Mouse (Mus musculus): ENCODE measurements around the gene Rassf3.

Gene Rassf3

DNA sequence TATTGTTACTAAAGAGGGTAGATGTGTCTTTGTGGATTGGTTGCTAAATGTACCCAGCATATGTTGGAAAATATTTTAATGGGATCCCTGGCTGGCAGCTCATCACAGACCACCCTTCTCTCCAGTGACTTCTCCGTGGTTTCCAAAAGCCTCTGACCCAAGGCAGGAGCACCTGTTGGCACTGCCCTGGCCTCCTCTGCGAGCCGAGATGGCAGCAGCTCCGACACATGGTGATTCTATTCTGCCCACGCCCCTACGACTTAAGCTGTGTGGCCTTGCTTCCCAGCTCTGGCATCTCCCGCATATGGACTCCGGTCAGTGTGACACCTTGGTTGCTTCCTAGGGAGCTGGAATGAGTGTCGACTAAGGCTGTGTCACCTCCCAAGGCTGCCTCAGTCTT is 73.0 kb downstream of the Rassf3 start:
- no peak for DNase-seq (ENCODE audit: low spot score in 2 of 2)

DNA sequence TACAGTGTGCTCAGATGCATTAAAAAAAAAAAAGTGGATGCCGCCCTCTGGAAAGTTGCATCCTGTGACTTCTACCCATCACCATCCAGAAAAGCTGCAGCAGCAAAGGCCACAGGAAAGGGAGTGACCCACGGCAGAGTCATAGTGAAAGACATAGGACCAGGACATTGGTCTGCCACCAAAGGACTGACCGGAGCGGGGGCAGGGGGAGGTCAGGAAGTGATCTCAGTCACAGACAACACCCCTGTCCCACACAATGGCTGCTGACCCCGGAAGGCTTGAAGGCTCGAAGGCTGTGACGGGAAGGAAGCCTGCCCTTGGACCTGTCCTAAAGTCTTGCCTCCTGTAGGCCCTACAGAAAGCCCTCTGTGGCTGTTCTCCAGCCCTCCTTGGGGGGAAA is 75.1 kb downstream of the Rassf3 start:
- no peak for DNase-seq (ENCODE audit: low spot score in 2 of 2)

- DNase-seq (ENCODE audit: low spot score in 2 of 2), result no peak
Observed at GRCm38 (mm10) chr10:121398599-121398998, 77.5 kb downstream of the Rassf3 start.

- DNase-seq (ENCODE audit: low spot score in 2 of 2), result no peak
Observed at GRCm38 (mm10) chr10:121395542-121396176, 80.5 kb downstream of the Rassf3 start.

DNA sequence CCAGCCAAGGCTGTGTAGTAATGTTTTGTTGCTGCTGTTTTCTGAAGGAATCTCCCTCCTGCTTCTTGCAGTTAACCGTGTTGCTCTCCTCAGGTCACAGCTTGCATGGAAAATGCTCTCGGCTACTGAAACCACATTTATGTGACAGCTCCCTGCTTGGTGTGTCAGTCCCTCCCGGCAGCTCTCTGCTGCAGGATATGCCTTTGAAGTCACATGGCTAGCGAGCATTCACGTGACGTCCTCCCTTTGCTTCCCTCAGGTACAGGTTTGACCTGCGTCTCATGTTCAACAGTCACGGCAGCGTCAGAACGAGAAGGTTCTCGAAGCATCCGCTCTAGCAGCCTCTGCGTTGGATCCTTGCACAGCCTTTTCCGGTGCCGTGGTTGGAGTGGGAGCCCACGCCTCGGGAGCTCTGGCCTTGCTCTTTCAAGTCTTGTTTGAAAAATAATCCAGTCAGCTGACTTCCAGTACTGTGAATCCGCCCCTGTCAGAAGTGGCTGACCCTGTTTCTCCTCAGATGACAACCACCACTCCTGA is 81.3 kb downstream of the Rassf3 start:
- no peak for DNase-seq (ENCODE audit: low spot score in 2 of 2)

- no peak for DNase-seq (ENCODE audit: low spot score in 2 of 2)
Observed at GRCm38 (mm10) chr10:121394270-121394669, 81.9 kb downstream of the Rassf3 start.

DNA sequence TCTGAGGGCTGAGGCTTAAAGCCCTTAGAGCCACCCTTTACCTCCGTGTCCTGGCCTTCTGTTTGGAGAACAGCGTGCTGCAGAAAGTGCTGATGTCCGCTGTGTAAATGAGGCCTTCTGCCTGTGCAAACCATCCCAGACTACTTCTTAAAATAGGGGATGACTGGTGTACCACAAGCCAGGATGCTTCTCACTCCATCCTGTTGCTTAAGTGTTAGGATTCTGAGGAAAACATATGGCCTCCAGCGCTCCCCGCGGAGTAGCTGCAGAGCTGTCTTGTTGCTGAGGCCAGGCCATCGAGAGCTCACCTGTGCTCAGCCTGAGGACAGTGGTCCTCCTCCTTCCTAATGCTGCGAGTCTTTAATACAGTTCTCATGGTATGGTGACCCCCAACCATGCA is 84.2 kb downstream of the Rassf3 start:
- DNase-seq (ENCODE audit: low spot score in 2 of 2), result no peak

- DNase-seq (ENCODE audit: low spot score in 2 of 2), result no peak
Observed at GRCm38 (mm10) chr10:121390602-121391001, 85.5 kb downstream of the Rassf3 start.

DNA sequence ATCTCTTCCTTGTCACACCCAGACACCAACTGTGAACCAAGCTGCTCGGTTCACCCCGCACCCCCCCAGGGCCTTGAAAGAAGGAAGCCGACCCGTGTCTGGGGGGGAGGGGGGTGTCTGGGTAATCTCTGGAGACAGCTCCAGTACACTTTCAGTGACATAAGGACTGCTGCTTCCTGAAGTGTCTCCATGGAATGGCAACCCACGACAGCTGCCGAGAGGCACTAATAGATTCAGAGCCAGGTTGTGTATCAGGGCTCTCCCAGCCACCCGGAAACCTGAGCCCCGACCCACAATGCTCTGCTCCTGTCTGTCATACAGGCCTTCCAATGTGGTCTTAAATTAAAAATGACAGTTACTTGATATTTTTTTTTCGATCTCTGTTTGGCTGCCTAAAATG is 89.8 kb downstream of the Rassf3 start:
- no peak for DNase-seq (ENCODE audit: low spot score in 2 of 2)

- DNase-seq (ENCODE audit: low spot score in 2 of 2), result no peak
Observed at GRCm38 (mm10) chr10:121385695-121386094, 90.5 kb downstream of the Rassf3 start.

DNA sequence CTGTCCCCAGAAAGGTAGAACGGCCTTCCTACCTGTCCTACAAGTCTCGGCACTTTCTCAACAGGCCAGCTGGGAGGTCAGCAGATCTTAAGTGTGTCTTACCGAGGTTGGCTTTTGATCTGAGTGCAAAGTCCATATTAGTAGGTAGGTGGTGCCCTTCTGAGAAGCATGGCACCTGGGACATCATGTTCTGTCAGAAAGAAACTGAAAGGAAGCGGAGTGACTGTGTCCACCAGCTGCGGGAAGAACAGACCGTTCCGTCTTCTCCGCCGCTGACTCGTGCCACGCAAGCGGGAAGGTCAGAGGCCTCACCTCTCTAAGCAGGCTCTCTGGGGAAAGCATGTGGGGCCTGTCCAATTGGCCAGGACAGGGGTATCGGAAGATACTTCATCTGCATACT is 91.4 kb downstream of the Rassf3 start:
- DNase-seq (ENCODE audit: low spot score in 2 of 2), result no peak

DNA sequence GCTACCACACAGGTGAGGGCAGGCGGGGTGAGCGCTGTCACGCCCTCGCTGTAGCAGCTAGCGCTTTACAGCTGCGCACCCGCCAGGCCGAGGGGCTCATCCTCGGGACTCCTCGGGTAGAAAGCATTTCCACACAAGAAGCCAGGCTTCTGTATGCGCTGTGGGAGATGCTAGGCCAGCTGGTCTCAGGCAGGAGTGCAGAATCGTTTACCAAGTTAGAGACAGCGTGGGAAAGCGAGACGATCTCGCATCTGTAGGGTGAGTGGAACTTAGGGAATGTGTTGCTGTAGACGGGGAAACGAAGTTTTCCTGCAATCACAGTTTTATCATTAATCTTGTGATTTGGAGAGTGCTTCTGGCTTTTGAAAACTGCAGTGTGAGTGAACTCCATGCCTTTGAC is 94.9 kb downstream of the Rassf3 start:
- no peak for DNase-seq (ENCODE audit: low spot score in 2 of 2)

DNA sequence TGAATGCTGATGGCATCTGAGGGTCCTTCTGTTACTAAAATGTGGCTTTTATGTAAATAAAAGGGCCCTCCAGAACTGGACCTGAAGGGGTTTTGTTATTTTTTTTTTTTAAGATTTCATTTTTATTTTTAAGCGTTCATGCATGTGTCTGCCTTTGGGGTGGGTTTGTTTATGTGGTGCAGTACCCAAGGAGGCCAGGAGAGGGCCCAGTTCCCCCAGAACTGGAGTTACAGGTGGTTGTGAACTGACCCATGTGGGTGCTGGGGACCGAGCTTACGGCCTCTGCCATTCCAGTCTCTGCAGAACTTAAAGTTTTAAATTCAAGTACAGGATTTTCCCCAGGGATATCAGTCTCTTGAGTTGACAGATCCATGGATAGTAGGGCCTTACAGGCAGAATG is 96.8 kb downstream of the Rassf3 start:
- no peak for DNase-seq (ENCODE audit: low spot score in 2 of 2)

- no peak for DNase-seq (ENCODE audit: low spot score in 2 of 2)
Observed at GRCm38 (mm10) chr10:121376530-121377271, 99.4 kb downstream of the Rassf3 start.

GRCm38 (mm10) chr10:121375649-121376493 is 100.3 kb downstream of the Rassf3 start:
- no peak for DNase-seq (ENCODE audit: low spot score in 2 of 2)

DNA sequence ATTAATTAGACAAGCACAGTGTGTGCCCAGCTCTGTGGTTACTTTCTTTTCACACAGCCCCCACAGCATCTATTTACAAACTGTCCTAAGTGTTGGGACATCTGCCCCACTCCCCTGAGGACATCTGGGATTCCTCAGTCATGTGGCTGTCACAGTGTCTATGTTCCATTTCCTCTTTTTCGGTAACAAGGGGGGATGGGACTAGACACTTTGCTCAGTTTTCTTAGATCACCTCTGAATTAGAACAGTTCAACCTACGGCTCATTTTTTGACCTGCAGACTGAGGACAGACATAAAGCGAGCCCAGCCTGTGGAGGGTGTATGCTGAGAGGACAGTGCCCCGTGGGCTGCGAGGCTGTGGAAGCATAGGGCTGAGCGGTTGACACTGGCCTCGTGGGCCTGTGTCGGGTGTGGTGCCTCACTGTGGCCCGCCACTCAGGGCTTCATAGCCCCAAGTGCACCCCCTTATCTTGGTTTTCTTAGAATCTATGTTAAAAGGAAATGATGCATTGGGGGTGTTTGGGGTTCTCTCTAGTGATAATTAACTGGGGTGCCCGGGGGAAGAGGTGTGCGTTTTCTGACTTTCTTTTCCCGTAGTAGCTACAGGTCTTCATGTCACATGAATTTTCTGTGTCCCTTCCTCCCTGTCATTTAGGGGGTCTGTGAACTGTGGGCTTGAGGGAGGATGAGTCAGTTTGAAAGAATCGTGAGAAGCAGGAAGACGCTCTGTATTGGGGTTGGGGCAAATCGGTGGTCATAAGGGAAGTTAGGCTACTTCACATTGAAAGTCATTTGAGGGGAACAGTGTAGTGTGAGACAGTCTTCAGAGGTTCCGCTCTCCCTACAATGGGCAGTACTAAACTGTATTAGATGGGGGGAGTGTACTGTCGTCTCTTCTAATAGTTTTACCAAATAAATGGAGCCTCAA is 101.2 kb downstream of the Rassf3 start:
- DNase-seq (ENCODE audit: low spot score in 2 of 2), result no peak

- DNase-seq (ENCODE audit: low spot score in 2 of 2), result no peak
Observed at GRCm38 (mm10) chr10:121374013-121374412, 102.1 kb downstream of the Rassf3 start.

GRCm38 (mm10) chr10:121370777-121371176 is 105.4 kb downstream of the Rassf3 start:
- DNase-seq (ENCODE audit: low spot score in 2 of 2), result no peak

- no peak for DNase-seq (ENCODE audit: low spot score in 2 of 2)
Observed at GRCm38 (mm10) chr10:121368783-121369465, 107.2 kb downstream of the Rassf3 start.

DNA sequence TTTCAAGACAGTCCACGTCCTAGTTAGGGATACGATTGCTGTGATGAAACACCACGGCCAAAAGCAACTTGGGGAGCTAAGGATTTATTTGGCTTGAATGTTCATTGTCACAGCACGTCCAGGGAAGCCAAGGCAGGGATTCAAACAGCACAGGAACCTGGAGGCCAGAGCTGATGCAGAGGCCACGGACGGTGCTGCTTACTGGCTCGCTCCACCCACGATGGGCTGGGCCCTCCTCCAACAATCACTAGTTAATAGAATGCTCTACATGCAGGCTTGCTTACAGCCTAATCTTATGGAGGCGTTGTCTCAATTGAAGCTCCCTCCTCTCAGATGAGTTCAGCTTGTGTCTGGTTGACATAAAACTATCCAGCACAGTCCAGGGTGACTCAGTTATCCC is 108.4 kb downstream of the Rassf3 start:
- no peak for DNase-seq (ENCODE audit: low spot score in 2 of 2)

DNA sequence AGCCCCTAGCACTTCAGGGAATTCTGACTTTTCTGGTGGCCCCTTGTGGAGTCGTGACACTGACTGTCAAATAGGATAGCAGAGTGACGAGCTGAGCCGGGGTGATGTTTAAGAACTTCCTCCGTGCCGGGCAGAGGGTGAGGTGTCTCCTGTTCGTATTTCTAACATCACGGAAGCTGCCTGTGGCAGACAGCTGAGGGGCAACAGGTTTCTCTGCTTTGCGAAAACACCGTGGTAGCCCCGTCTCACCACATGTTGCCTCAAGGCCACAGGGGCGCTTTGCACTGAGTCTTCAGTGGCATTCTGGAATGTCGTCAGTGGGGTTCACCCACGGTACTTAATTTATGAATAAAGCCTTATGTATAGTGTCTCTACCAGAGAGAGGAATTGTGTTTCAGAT is 108.9 kb downstream of the Rassf3 start:
- DNase-seq (ENCODE audit: low spot score in 2 of 2), result no peak
